Mouse (Mus musculus) neural tube, postnatal 0 days (tissue): ENCODE data around the gene Zfp599. TPM values are rescaled to one million over a fixed set of nuclear protein-coding genes. Genes with fewer than 3 reads are reported as not detected.

Source experiments
- polyA plus RNA-seq: library from polyadenylated mRNA; unstranded; fragments of >200 nt; fragmentation: Nextera tagmentation; extraction: Ambion mirVana; gene quantifications from 2 replicates; pipeline ENCODE4 v1.2.1, GENCODE M21; 2015

Zfp599 gene
- polyA plus RNA-seq, result 4.3 and 4.8 TPM in 2 replicates

DNA sequence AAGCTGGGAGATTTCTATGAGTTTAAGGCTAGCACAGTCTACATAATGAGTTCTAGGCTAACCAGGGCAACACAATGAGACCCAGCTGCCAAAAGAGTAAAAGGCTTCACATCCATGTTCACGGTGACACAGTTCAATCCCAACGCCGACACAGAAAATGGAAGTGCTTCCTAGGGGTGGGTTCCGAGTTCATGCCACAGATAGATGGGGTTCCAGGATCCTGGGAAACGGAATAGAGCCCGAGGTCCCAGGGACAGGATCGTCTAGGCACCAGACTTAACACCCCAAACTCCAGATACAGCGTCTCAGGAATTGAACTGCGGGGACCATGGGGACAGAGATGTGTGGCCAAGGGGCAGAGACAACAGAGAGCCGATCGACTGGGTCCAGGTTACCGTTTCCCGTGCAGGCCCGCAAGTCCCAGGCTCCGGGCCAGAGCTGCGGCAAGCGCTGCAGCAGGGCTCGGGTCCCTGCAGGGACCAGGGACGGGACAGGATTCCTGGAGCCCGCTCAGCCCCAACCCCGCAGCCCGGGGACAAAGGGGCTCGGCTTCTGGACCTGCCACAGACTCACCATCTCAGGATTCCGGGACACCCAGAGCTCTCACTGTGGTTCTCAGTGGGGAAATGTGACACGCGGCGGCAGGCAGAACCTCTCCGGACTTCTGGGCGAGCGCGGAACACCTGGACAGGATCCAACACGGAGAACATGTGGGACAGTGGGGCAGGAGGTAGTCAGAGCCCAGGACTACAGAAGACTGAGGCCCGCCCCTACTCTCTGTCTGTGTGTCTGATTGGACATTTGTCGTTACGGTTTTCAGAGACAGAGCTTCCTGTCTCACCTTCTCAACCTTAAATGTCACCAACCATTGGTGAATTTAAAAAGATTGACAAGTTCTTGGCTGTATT lies at the start of gene Zfp599:
Zfp599 (minus strand) TSS at position 712 of the 908 bp plus-strand sequence.

DNA sequence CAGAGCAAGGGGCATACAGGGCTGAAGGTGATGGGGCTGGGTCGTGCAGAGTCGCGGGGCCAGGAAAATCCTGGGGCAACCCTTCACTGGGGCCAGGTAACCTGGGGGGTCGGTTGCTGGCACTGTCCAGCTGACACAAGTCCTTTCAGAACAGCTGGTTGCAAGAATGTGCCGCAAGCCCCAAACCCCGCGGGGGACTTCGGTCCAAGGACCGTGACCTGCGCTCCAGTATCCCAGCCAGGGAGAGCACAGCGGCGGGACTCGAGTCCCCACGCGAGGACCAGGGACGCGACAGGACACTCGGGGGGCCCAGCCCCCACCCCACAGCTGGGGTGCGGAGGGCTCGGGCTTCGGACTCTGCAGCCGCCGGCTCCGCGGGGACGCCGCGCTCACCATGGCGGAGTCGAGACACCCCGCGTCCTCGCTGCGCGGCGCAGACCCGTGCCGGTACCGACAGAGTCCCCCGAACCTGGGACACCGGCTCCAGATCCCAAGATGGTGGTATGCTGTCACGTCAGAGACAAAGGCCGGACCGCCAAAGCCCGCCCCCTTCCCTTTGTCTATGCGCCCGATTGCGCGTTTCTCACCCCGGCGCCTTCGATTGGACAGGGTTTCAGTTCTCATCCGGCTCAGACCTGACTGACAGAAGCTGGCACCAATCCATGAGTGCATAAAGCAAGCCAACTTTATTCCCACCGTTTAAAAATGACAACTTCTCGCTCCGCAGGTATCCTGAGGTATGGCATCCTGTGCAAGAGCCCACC lies 47.6 kb upstream of the Zfp599 start, which contains the start of gene Zfp810:
Zfp810 (minus strand) TSS at position 493 of the 764 bp plus-strand sequence.

DNA sequence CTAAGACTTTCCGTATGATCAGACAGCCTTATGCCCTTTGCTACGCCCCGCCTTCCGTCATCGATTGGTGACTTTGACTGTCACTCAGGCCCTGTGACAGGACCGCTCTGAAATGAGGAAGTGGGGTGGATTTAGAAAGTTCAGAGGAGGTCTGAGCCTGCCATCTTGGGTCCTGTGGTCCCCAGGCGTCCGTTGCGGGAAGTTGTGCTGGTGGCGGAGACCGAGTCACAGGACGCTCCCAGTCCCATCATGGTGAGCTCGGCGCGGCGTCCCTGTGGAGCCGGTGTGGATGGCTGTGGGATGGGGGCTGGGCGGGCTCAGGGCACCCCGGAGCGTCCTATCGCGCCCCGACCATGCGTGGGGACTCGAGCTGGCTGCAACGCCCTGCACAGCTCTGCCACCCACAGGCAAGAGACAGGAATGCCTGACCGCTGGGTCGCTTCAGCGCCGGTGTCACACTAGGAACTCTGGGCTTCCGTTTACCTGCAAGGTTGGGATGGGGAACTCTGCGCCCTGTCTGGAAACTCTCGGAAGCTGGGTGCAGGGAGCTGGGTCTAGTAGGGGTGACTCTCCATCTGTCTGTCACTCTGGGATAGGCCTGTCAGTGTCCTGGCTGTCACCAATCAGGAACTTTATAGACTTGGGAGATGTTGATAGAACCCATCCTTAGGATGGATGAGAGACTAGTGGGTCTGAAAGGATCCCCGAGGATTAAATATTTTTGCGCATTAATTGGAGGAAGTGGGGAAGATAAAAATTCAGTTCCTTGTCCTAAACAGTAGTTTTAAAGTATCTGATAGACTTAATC lies 33.9 kb downstream of the Zfp599 start, which contains the start of gene Zfp809:
Zfp809 (plus strand) TSS at position 134 of the 808 bp plus-strand sequence.

Other genes with a start within 250 kb of the Zfp599 start
- 66.7 and 78.4 TPM in 2 replicates for gene Elavl3, start 207.9 kb downstream of the Zfp599 start, polyA plus RNA-seq
- not detected in 2 replicates for gene Gm49318, start 188.6 kb downstream of the Zfp599 start, polyA plus RNA-seq
- 12.5 and 14.7 TPM in 2 replicates for gene Zfp653, start 188.5 kb downstream of the Zfp599 start, polyA plus RNA-seq
- 61.0 and 63.4 TPM in 2 replicates for gene Ecsit, start 174.5 kb downstream of the Zfp599 start, polyA plus RNA-seq
- 0.65 and 0.96 TPM in 2 replicates for gene Cnn1, start 160.7 kb downstream of the Zfp599 start, polyA plus RNA-seq
- gene Elof1, start 142.7 kb downstream of the Zfp599 start, polyA plus RNA-seq, result 187 and 193 TPM in 2 replicates
- gene Acp5, start 124.2 kb downstream of the Zfp599 start, polyA plus RNA-seq, result 4.5 and 13.7 TPM in 2 replicates
- 109 and 121 TPM in 2 replicates for gene Pigyl, start 103.0 kb downstream of the Zfp599 start, polyA plus RNA-seq
- gene Zfp872, start 71.8 kb downstream of the Zfp599 start, polyA plus RNA-seq, result 0.27 and 0.32 TPM in 2 replicates
- gene Zfp809, start 34.2 kb downstream of the Zfp599 start, polyA plus RNA-seq, result 9.5 and 12.0 TPM in 2 replicates
- 17.0 and 21.7 TPM in 2 replicates for gene Zfp810, start 47.8 kb upstream of the Zfp599 start, polyA plus RNA-seq
- gene Anln, start 129.3 kb upstream of the Zfp599 start, polyA plus RNA-seq, result 2.3 and 2.8 TPM in 2 replicates
- 13.8 and 14.0 TPM in 2 replicates for gene 9530077C05Rik, start 151.6 kb upstream of the Zfp599 start, polyA plus RNA-seq
- not detected in 2 replicates for gene Gm17545, start 194.4 kb upstream of the Zfp599 start, polyA plus RNA-seq
- 89.9 and 97.6 TPM in 2 replicates for gene Rp9, start 209.8 kb upstream of the Zfp599 start, polyA plus RNA-seq
- gene Bbs9, start 215.8 kb upstream of the Zfp599 start, polyA plus RNA-seq, result 13.0 and 16.7 TPM in 2 replicates